Mouse (Mus musculus) left cerebral cortex, postnatal 4 days (tissue): ENCODE data around the gene Nxpe2. TPM values are rescaled to one million over a fixed set of nuclear protein-coding genes. Genes with fewer than 3 reads are reported as not detected.

ENCODE experiments used
- DNase-seq: peaks from one replicate; pipeline ENCODE4 v3.0.0-alpha.2; 2022
- intact Hi-C: fragments of 180-260 bp; cut with DNase I; formaldehyde crosslinking; loops from one replicate; pipeline ENCODE4 v1.15.1; 2025
- total RNA-seq, 2 experiments: library from RNA; stranded (reverse); gene quantifications; 2 replicates each; pipeline ENCODE4 v1.2.3; 2021

Gene Nxpe2
- total RNA-seq: under 1 TPM in 1 of 2 experiments, not detected in 1; 0.12 TPM

DNA sequence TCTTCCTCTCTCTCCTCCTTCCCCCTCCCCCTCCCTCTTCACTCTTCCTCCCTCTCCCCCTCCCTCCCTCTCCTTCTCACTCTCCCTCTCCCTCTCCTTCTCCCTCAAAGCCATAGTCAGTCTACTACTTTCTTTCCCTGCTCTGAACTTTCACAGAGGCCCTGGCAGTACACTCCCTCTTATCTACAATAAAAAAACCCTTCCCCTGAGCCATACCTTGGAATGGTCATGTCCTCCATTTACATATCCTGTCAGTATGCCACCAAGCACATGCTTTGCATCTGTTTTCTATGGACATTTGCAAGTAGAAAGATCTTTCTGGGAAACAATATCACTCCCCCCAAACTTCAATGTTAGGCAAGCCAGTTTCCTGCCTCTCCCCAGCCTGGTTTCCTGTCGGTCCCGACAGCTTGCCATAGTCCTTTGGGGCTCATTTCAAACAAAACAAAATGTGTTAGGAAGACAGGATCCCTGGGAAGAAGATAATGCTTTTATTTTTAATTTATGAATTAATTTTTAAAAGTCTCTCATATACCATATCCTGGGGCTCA lies at the start of gene Nxpe2:
TSS of gene Nxpe2 (minus strand) at position 307 of the 551 bp plus-strand sequence.
- intact Hi-C loops: no loop called here
- DNase-seq: no peak

DNA sequence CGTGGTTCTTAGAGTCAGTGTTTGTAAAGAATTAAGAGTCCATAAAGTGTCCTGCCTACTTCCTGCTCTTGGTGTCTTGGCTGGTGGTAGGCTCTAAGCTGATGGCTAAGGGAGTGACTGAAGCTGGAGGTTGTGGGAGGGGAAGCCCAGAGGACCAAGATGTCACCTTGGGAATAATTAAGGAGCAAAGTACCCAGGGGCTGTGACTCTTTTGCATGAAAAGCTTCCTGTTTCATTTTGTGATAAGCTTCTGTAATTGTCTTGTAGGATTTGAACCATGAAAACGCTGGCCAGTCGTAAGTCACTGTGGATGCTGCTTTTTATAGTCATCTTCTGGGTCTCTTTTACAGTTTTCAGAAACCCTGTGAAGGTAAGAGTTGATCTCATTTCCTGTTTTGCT lies 36.7 kb upstream of the Nxpe2 start:
- intact Hi-C loops: no loop called here
- no peak for DNase-seq

DNA sequence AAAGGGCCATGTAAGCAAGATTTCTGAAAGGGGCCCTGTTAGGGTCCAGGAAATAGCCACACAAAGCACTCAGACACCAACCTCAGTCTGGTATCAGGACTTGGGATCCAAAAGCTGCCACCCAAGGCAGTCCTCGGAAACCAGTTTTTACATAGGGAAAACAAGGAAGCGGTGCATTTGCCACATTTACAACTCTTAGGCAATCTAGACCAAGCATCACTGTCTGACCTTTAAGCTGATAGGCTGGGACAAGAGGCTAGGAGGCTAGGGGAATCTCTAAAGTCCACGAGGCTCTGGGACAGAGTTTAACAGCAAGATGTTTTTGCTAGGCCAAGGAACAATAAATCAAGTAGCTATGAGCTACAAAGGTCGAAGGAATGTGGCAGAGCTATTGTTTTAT lies 35.2 kb upstream of the Nxpe2 start:
- intact Hi-C loops: no loop called here
- no peak for DNase-seq

DNA sequence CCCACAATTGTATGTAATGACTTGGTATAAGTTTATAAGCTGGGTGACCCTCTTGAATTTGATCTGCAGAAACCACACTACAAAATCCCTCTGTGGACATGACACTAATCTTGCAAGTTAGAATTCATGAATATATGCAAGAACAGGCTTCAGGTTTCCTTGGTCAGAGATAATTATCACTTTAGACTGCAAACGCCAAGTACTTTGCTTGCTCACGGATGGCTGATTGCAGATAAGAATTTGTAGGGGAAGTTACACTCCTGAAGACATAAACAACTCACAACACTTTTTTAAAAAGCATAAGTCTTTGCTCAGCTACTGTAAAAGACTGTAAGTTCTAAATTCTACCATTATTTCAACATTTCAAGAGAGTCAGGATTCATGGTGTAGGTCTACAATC lies 21.1 kb upstream of the Nxpe2 start:
- intact Hi-C loops: no loop called here
- DNase-seq: no peak

DNA sequence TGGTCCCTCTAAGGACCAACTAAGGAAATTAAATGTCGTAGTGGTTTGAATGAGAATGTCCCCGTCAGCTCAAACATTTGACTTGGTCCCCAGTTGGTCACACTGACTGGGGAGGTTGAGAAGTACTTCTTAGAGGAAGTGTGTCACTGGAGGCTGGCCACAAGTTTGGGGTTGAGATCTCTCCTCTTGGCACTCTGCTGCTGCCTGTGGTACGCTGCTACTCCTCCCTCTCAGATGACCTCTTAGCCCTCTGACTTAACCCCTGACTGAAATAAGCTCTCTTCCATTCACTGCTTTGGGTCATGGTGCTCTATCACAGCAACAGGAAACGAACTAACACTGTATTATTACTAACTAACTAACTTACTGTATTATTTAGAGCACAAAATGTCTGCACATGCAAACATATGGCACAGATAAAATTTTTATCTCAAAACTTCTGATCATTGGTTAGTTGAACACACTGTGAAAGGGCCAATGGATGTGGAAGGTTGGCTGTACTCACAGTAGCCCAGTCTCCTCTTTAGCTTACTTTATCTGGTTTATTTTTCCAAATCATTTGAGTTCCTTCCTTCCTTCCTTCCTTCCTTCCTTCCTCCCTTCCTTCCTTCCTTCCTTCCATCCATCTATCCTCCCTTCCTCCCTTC lies 20.1 kb upstream of the Nxpe2 start:
- DNase-seq: no peak
- intact Hi-C loops: no loop called here

DNA sequence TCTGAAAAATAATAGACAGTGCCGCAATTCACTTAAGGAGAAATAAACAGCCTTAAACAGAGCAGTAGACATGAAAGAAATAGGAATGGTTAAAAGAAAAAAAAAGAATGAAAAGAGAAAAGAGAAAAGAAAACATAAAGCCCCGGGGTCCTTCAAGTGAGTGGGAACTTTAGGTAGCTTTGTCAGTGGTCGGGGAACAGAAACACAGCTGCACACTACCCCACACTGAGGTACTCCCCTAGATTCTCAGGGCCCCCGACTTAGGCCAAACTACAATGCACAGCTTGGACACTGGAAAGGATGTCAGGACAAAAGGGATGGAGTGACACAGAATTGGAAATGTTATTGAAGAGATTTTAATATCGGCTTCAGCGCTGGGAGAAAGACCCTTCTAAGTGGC lies 9.5 kb upstream of the Nxpe2 start:
- DNase-seq: no peak
- intact Hi-C loops: no loop called here

DNA sequence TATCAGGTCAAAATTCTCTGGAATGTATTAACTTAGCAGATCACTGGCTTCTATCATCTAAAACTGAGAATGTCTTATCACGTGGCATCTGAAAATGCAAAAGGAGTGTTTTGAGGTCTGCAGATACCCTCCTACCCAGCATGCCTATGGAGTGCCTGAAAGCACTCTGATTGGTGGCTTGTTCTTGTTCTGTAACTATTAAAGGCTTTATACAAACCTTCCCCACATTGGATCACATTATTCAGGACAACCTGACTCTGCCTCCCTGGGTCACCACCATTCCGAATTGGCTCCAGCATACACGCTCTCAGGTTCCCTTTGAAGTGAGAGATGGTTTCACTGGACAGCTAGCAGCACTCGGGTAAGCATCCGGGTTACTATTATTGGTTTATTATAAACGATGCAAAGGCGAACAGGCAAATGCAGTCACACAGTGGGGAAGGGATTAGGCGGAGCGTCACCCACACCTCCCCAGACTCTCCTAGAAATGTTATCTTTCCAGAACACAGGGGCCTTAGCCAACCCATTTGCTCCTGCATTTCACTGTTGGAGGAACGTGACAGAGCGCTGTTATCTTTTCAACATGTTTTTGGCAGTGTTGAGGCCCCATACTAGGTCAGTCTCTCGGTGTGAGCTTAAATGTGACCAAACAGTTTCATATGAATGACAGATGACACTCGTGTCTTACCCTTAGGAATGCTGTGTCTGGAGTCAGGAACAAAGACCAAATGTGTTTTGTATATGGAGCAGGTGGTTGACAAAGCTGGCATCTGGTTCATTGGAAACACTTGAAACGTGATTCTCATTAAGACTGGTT lies 8.8 kb upstream of the Nxpe2 start:
- DNase-seq: no peak
- intact Hi-C loops: no loop called here

DNA sequence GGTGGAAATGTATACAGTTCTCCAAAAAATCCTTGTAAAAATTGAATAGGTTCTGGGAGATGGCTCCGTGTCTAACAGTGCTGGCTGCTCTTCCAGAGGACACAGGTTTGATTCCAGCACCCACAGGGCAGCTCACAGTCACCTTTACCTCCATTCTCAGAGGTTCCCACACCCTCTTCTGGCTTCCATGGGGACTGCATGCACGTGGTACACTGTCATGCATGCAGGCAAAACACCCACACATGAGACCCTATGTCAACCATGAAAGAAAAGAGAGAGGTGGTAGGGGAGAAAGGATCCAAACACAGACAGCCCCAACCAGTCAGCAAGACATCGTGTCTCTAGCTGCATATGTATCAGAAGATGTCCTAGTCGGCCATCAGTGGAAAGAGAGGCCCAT lies 7.6 kb upstream of the Nxpe2 start:
- no peak for DNase-seq
- intact Hi-C loops: no loop called here

DNA sequence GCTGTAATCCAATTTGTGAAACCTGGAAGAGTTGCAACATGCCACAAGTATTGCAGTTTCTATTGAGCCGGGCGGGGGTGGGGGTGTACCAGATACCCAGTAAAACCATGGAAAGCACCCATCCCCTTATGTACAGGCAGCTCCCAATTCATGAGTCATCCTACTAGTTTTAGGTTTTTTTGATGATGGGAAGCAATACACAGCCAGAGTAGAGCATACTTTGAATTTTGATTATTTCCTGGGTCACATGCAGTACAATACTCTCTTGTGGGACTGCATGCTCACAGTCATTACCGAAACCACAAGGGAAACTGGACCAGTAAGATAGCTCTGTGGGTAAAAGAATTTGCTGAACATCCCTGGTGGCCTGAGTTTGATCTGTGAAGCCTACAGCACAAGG lies 3.8 kb upstream of the Nxpe2 start:
- intact Hi-C loops: no loop called here
- DNase-seq: no peak

DNA sequence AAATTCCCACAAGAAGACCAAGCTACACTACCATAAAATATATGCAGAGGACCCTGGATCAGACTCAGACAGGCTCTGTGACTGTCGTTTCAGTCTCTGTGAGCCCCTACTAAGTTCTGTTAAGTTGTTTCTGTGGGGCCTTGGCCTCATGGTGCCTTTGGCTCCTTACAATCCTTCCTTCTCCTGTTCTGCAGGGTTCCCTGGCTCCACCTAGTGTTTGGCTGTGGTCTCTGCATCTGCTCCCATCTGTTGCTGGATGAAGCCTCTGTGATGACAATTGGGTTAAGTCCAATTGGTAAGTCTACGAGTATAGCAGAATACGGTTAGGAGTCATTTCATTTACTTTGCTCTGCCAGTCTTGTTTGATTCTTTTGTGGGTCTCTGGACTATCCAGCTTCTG lies 1.5 kb upstream of the Nxpe2 start:
- DNase-seq: peak; percentile 81
- intact Hi-C loops: no loop called here

DNA sequence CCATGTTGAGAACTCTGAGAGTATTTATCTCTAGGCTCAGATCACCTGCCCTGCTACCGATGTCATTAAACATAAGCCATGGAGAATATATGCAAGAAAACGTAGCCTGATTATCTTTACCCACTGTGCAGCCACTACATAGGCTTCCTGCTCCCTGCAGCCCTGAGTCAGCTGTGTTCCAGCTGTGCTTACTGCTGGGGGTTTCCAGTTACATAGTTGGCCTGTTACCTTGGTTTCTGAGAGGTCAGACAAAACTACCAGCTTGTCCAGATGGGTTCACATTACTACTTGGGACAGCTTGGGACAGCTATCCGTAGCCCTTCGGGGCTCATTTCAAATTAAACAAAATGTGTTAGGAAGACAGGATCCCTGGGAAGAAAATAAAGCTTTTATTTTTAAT lies 868 bp upstream of the Nxpe2 start:
- intact Hi-C loops: no loop called here
- DNase-seq: no peak

DNA sequence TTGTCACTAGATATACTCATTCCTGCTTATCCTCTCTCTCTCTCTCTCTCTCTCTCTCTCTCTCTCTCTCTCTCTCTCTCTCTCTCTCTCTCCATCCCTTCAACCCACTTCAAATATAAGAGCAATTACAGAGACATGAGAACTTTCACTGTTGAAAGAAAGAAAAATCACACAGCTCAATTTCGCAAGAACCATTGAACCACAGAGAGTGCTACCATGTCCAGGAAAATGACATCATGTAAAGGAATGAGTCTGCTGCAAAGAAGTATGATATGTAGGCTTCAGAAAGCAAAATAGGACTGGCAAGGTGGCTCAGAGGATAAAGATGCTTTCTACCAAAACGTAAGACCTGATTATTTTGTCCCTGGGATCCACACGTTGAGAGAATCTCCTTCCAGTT lies 7.4 kb downstream of the Nxpe2 start:
- no peak for DNase-seq
- intact Hi-C loops: no loop called here

DNA sequence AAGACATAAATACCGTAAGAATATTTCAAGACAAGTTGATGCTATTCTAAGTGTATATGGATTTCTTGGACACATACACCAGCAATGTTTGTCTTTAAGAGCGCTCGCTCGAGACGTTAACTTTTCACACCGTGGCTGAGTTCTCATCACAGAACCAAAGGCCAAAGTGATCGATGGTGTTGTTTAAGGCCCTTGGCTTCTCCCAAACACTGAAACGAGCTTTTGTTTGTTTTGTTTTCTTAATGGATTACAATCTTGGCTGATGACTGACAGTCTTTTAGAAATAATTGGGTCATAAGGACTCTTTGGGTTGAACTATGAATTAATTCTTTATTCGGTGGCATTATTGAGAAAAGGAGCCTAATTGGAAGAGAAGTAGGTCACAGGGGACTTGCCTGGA lies 7.8 kb downstream of the Nxpe2 start:
- intact Hi-C loops: no loop called here
- no peak for DNase-seq

DNA sequence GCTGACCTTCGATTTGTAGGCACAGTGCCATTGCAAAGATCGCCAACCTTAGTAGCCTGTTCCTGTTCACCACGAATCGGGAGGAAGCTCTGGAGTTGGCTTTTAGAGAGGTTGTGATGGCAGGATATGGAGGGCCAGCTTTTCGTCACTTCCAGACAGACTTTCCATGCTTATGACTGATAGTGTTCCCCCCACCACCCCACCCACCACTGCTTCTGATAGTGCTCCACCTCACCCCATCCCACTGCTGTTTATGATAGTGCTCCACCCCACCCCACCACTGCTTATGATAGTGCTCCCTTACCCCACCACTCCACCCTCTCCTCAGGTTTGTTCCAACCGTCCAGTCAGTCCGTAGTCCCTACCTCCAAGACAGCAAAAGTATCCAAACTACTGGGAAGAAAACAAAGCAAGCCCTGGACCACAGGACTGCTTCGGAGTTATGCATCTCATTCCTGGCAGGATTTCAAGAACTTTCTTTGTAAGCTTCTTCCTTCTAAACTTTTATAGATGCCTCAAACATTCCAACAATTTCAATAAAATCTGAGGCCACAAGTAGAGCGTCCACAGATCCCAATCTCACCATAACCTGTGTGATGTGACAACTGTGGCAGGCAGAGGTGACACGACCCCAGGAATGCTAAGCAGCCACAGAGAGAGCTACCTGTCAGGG lies 12.4 kb downstream of the Nxpe2 start:
- intact Hi-C loops: no loop called here
- no peak for DNase-seq

DNA sequence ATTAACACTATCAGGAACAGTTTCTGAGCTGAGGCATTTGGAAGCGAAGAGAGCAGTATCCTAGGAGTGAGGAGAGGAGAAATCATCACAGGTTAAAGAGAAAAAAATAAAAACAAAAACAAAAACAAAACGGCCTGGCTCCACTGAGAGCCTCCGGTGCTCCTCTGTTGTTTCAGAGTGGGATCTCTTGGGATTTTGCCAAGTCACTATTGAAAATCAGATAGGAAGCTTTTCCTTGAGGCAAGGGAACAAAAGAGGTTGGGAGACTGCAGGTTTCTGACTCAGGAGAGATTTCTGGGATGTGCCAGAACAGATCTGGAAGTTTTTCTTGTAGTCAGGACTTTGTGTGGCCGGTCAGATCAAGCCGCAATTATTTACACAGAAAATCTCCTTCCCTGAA lies 13.7 kb downstream of the Nxpe2 start:
- no peak for DNase-seq
- intact Hi-C loops: no loop called here

DNA sequence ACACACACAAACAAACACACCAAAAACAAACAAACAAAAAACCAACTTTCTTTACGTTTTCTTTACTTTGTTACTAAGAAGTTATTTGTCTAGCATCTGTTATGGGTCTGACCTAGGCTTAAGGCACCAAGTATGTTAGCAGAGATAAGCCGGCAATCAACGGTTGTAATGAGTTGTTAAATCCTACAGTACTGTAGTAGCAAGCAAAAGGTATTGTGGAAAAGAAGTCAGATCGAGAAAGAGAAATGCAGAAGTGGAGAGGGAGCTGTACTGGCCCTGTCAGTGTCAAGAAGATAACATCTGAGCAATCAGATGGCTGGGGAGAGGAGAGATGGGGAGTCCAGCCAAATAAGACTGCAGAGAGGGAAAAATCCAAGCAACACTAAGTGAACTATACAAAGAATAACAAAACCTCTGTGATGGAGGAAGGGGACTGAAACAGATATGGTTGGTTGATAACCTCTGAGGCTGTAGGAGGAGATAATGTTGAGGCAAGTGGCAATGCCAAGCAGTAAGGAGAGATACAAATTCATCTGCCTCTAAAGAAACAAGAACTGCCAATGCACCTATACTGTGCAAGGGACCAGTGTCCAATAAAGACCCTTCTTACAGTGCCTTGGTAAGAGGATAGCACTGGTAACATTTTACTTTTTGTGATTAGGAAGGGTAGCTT lies 14.3 kb downstream of the Nxpe2 start:
- no peak for DNase-seq

DNA sequence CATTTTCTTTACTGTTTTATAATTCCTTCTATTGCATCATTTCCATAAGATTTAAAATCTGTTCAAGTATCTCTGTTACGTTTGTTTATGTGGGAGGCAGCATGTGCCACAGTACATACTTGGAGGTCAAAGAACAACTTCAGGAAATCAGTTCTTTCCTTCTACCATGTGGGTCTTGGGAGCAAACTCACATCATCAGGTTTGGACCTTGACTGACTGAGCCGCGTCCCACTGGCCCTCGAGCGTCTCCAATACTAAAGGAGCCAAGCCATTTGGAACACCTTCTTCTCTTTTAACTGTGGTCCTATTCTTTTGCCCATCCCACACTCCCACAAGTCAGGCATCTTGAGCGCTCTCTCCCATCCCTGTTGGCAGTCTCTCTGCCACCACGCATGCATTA lies 23.7 kb downstream of the Nxpe2 start:
- intact Hi-C loops: no loop called here
- no peak for DNase-seq

More for the DNA sequence above, 14.3 kb downstream of the Nxpe2 start:
- intact Hi-C loops: no loop called here

DNA sequence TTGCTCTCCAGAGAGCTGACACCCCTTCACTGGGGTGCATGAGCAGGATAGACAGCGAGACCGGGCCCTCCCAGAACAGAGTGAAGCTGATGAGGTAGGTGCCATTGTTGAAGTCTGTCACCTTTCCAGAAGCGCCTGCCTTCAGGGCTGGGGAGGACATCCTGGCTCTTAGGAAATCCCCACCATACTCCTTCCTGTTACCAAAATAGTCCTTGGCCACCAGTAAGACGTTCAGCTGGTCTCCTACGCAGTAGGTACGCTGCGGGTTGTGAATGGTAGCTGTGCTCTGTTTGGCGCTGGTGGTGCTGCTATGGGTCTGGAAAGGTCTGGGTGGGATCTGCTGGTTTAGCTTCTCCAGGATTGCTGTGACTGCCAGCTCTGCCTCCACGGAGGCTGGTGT lies 26.9 kb downstream of the Nxpe2 start:
- no peak for DNase-seq
- intact Hi-C loops: no loop called here

DNA sequence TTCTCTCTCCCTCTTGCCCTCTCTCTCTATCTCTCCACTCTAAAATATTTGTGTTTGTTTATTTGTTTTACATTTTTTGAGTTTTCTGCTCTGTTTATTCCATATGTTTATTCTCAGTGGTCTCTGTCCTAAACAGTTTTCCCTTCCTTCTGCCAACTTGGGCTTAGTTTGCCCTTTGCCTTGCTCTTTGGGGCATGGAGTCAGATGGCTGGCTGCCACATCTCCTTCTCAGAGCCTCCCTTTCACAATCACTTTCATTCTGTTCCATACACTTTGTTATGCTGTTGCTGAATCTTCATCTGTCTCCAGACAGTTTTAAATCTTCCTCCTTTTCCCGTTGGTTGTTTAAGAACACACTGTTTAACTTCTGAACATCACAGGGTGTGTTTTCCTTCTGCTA lies 37.4 kb downstream of the Nxpe2 start:
- intact Hi-C loops: no loop called here
- DNase-seq: no peak

DNA sequence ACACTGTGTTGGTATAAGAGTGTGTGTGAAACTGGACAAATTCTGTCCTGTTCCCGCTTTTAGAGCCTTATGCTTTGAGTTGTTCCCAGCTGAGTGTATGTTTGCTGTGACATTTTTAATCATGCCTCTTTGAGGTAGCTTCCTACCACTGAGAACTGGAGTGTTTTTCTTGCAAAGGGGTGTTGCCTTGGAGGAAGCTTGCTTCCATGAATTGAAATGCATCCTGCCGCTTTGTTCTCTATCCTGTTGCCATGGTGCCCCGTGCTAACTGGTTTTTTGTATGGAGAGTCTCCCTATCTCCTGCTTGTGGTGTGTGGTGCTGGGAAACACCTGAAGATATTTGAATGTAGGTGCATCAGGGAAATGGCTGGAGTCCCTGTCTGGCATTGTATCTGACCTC lies 39.1 kb downstream of the Nxpe2 start:
- intact Hi-C loops: no loop called here
- DNase-seq: peak; percentile 4

DNA sequence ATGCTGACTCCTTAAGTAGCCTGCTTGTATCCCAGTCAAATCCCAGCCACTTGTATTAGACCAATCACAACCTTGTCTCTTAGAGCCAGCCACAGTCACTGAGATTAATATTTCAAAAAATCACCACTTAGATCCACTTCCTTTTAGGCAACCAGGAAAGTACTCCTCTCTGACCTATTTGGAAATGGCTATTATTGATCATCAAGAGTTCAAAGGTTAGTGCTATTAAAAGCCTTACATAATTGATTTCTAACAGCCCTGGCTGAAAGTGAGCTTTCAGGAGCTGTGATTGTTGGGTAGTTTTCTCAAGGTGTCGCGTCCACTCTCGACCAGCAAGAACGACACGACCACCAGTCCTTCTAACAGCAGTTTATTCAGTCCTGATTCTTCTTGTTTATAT lies 42.0 kb downstream of the Nxpe2 start:
- intact Hi-C loops: no loop called here
- no peak for DNase-seq
